Mouse (Mus musculus) embryo, embryonic 10 days (tissue): Measurements from ENCODE around the gene Zfp90.
"Not testable (repeated sequence)": the region's sequence is repeated elsewhere in the genome, so short reads cannot be mapped to it uniquely, and the experiment has no call there.

Source experiments
- DNase-seq: peaks from one replicate; pipeline ENCODE4 v3.0.0-alpha.2; 2015; ENCODE audit warnings: low spot score

Gene Zfp90

DNA sequence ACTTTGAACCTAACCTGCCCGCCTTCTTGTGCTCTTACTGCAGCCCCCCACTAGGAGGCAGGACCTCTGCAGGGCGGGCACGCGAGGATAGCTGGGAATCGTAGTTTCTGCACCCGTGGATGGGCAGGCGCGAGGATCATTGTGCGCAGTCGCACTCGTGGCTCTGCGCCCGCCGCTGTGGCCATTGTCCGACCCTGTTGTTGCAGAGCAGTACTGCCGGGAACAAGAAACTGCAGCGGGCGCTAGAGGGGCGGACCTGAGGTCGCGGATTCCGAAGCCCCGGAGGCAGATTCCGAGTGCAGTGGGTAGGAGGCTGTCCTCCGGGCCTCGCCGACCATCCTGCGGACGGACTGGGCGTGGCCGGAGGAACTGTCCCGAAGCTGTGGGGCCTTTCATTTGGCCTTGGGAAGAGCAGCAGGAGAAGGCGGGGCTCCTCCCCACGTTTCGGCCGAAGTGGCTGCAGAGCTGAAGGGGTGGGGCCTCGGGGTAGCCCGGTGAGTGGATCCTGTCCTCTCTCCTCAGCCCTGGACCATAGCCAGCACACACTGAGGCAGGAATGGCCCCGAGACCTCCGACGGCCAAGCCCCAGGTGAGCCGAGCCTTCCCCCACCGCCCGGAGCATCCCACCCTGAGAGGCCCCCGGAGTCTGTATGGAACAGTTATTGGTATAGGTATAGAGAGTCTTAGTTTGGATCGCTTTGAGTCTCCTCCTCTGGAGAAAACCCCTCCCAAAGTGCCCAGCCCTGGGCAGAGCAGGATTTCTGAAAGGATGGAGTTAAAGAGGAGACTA is at the start of gene Zfp90:
TSS of gene Zfp90 (plus strand) at position 146 of the 790 bp plus-strand sequence.
- peak; percentile 99 for DNase-seq

GRCm38 (mm10) chr8:106368501-106368900 is 46.6 kb upstream of the Zfp90 start:
- no peak for DNase-seq

GRCm38 (mm10) chr8:106369069-106369468 is 46.1 kb upstream of the Zfp90 start:
- no peak for DNase-seq

DNA sequence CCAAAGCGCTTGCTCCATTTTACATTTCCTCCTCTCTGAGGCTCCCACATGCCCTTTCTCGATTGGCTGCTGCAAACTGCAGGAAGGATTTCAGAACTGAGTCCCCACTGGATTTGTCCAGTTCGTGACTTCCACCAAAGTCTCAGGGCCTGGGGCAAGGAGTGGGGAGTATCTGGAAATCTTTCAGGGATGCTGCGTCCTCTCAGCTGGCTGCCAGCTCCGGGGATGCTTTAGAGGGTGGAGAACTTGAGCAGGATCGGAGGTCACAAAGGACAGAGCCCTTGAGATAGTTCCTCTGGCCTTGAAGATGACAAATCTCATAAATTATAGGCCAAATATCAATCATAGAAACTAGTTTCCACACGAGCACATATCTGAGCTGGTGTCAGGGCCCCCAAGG is 39.2 kb upstream of the Zfp90 start:
- DNase-seq, result no peak

DNA sequence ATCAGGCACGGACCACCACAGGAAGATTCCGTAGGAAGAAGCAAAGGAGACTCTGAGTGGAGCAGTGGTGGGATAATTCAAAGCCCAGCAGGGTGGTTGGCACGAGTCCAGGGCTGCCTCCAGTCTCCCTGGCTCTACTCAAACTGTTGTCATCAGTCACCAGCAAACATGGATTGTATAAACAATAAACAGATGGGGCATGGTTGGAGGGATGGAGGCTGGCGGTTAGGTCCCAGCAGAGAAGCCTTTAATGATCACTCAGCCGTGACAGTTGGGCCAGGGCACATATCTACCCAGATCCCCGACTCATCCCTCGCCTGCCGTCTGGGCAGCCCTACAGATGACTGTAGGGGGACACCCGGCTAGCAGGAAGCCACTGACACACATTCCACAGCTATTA is 38.3 kb upstream of the Zfp90 start:
- DNase-seq, result no peak

DNA sequence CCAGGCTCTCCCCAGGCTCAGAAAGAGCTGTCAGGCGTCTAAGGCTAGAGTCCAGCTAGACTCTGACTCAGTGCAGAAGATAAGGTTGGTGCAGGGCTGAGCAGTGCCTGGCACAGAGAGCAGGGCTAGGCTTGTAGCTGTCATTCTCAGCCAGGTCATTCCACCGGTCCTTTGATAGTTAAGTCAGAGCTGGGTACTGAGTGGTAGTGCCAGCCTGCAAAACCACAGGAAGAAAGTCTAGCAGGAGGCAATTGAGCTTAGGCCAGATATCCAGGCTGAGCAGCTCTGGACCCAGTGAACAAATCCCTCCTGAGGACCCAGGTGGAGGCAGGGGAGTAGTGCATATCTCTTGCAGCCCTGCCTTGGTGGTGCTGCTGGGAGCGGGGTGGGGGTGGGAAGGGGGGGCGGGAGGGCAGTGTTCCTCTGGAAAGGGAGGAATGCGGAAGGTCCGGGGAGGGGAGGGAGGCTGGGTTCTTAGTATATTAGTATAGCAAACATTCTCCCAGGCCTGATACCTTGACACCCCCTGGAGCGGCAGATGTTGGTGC is 36.6 kb upstream of the Zfp90 start:
- DNase-seq, result no peak

- no peak for DNase-seq
Observed at GRCm38 (mm10) chr8:106379357-106379756, 35.8 kb upstream of the Zfp90 start.

GRCm38 (mm10) chr8:106381026-106381425 is 34.1 kb upstream of the Zfp90 start:
- DNase-seq, result no peak

DNA sequence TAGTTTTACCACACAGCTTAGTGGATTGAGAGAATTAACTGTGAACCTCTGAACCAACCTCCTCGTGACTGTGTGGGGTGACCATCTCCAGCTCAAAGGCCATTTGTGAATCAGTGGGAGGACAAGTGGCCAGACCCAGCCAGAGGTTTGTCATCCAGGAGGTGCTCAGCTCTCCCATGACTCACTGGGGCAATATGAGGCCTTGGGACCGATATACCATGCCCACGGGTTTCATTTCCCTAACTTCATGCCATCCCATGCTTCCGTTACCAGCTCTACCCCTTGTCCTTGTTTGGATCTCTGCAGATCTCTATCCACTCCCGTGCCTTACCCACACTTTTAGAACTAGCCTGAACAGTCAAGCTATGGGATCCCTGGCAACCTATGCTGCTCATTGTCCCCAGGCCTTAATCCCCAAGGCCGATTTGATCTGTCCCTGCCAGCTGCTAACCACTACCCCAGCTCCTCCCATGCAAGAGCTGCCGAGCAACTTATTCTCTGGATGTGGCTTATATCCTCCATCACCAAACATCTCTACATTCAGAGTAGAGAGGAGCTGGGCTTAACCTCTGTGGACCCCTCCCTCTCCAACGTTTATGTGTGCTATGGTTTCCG is 27.2 kb upstream of the Zfp90 start:
- no peak for DNase-seq

- no peak for DNase-seq
Observed at GRCm38 (mm10) chr8:106394493-106394892, 20.6 kb upstream of the Zfp90 start.

- no peak for DNase-seq
Observed at GRCm38 (mm10) chr8:106399694-106400093, 15.4 kb upstream of the Zfp90 start.

GRCm38 (mm10) chr8:106400181-106400580 is 14.9 kb upstream of the Zfp90 start:
- no peak for DNase-seq

- peak; percentile 70 for DNase-seq
Observed at GRCm38 (mm10) chr8:106403246-106403933, 11.7 kb upstream of the Zfp90 start.

GRCm38 (mm10) chr8:106404825-106405224 is 10.3 kb upstream of the Zfp90 start:
- peak; percentile 73 for DNase-seq

DNA sequence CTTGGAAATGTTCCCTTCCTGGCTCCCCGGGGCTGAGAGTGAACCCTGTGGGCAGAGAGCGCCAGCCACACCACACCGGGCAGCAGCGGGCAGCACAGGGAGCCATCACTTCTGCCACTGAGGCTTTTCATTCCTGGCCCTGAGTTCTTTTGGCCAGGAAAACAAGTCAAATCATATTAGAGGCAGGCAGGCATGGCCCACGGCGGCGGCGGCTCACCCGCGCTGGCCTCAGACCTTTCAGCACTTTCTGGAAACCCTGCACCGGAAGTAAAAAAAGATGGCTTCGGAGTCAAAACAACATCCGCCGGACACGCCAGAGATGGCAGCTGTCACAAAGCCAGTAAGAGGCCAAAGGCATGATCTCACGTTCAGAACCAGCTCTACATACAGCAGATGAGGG is 9.3 kb upstream of the Zfp90 start:
- DNase-seq, result no peak

GRCm38 (mm10) chr8:106410055-106410454 is 5.1 kb upstream of the Zfp90 start:
- DNase-seq, result no peak

DNA sequence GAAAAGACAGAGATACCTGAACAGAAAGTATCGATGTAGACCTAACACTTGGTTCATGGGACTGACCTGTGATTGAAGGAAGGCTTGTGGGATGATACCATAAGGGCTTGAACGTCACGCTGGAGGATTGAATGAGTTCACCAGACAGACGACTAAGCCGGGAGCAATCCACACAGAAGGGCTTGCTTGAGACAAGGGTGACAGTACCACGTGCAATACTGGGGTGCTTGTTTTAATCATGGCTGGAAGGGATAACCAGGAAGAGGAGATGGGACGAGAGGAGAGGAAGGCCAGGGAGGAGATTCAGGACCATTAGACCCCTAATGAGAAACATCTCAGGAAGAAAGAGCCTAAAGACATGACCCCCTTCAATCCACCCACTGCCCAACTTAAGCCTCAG is 4.6 kb upstream of the Zfp90 start:
- DNase-seq, result no peak

- DNase-seq, result peak; percentile 86
Observed at GRCm38 (mm10) chr8:106411783-106412451, 3.2 kb upstream of the Zfp90 start.

DNA sequence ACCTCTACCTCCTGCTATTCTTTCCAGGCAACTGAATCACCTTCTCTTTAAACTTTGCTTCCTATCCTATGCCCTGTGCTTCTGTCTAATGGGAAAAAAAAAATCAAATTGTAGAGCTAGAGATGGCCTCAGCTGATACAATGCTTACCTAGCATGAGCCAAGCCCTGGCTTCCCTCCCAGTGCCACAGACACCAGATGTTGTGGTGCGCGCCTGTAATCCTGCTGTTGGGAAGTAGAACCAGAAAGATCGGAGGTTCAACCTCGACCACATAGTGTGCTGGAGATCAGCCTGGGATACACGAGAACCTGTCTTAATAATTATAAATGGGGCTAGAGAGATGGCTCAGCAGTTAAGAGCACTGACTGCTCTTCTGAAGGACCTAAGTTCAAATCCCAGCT is 2.6 kb downstream of the Zfp90 start:
- no peak for DNase-seq

DNA sequence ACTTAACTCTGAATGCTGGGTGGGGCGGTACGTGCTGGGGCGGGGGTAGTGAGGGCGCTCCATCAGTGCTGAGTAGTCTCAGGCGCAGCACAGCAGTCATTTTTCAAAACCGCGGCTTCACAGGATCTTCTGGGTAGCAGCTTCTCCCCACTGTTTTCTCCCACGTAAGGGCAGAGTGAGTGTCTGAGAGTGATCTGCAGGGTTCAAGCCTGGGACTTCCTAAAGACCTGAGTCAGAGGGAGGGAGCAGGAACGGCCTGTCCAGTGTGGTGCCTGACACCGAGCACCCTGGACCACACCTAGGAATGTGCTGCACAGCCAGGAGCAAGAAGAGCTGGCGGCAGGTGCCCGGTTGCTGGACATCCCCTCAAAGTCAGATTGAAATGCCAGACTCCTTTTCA is 16.0 kb downstream of the Zfp90 start:
- no peak for DNase-seq

- DNase-seq, result not testable (repeated sequence)
Observed at GRCm38 (mm10) chr8:106431952-106432351, 16.8 kb downstream of the Zfp90 start.

DNA sequence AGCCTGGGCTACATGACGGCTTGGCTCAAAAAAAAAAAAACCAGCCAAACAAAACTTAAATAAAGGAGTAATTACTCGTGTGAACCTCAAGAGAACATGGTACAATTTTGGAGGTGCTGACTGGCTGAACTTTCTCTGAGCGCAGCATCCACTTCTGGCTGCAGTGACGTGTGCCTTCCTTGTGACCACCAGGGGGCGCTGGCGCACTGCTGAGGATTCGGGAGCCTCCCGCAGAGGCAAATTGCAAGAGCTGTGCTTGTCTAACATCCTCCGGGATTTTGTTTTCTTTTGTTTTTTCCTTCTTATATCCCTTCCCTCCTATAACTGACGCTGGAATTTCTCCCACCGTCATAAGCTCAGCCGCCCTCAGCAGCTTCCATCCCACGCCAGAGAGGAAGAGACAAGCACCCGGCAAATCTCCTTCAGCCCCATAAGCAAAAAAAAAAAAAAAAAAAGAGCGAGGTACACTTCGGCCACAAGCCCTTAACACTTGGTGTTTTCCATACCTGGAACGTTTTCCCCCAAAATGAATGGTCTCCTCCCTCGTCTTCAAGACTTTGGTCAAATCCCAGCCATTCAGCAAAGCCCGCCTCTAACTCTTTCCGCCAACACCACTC is 17.9 kb downstream of the Zfp90 start:
- peak; percentile 92 for DNase-seq
